Mouse (Mus musculus) hindbrain, embryonic 11.5 days (tissue): ENCODE measurements at regions not wholly inside any gene's neighbourhood (a gene's known extent, or its start where the extent isn't known, plus 50 kb on each side); places are given as distances from the start of the nearest gene placed in this dataset.

Experiments
- ATAC-seq: fragments of 200-750 bp; cut with Nextera tagmentation; 2 replicates; pipeline ENCODE4 v1.8.0; 2017; ENCODE audit warnings: mild to moderate bottlenecking, moderate TSS enrichment, moderate library complexity; ENCODE audit not compliant: low FRiP score
- DNase-seq: peaks from one replicate; pipeline ENCODE4 v3.0.0-alpha.2; 2015; ENCODE audit warnings: low spot score
- H3K27ac ChIP-seq: fragments of 300-500 bp; sonication (generic); 2 replicates; pipeline ENCODE4 v1.5.1; 2014; ENCODE audit warnings: mild to moderate bottlenecking, low read depth, low read length
- H3K27me3 ChIP-seq: fragments of 300-500 bp; sonication (generic); 2 replicates; pipeline ENCODE4 v1.6.1; 2014; ENCODE audit warnings: mild to moderate bottlenecking, low read length, moderate library complexity, mixed read lengths; ENCODE audit not compliant: control insufficient read depth, insufficient read depth
- H3K36me3 ChIP-seq: fragments of 300-500 bp; sonication (generic); 2 replicates; pipeline ENCODE4 v1.6.1; 2014; ENCODE audit warnings: mild to moderate bottlenecking, low read length, moderate library complexity, mixed read lengths; ENCODE audit not compliant: control insufficient read depth, insufficient read depth
- H3K4me1 ChIP-seq: fragments of 300-500 bp; sonication (generic); replicated peaks from 2 replicates; pipeline ENCODE4 v1.6.1; 2014; ENCODE audit warnings: low read length, mixed read lengths; ENCODE audit not compliant: control insufficient read depth, insufficient read depth
- H3K4me2 ChIP-seq: fragments of 300-500 bp; sonication (generic); replicated peaks from 2 replicates; pipeline ENCODE4 v1.6.1; 2014; ENCODE audit warnings: mild to moderate bottlenecking, low read depth, low read length
- H3K4me3 ChIP-seq: fragments of 300-500 bp; sonication (generic); 2 replicates; pipeline ENCODE4 v1.5.1; 2014; ENCODE audit warnings: low read depth, low read length
- H3K9ac ChIP-seq: fragments of 300-500 bp; sonication (generic); 2 replicates; pipeline ENCODE4 v1.6.1; 2014; ENCODE audit warnings: low read depth, low read length
- H3K9me3 ChIP-seq: fragments of 300-500 bp; sonication (generic); 2 replicates; pipeline ENCODE4 v1.6.1; 2016; ENCODE audit warnings: low read length; ENCODE audit not compliant: control insufficient read depth
- WGBS: fragments of 180-500 bp; shearing (Covaris S2); extraction: QIAGEN DNeasy Blood & Tissue Kit; methylation state at CpG from one replicate; pipeline ENCODE4 v1.1.7; 2014; 5-methylcytosine and 5-hydroxymethylcytosine counted together

DNA sequence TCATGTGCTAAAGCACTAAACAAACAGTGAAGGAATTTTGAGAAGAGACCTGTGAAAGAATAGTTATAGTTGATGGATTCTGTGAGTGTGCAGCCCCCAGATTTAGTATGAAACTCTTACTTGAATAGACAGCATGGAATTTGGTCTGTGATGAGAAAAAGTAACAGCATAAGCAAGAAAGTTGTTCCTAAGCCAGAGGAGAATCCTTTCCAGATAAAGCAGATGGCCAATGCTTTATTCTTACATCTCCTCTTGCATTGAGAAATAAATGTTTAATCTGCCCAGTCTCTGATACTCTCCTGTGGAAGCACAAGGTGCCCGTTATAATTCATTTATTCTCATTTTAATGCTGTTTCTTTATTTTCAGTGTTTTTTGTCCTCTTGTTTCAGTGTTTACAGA is 263.5 kb downstream of the Tecrl start:
- H3K9ac ChIP-seq, result no peak overlapping the region
- no peaks in the 10 kb centered on the region for H3K9me3 ChIP-seq
- no peak overlapping the region for H3K27ac ChIP-seq
- 89% methylated on average over 1 of the region's 1 CpGs for WGBS
- DNase-seq, result no peak
- H3K4me1 ChIP-seq, result no peaks in the 10 kb centered on the region
- no peak for ATAC-seq
- H3K4me2 ChIP-seq, result no peak overlapping the region
- no peak overlapping the region for H3K4me3 ChIP-seq
- no peaks in the 10 kb centered on the region for H3K36me3 ChIP-seq
- H3K27me3 ChIP-seq, result no peaks in the 10 kb centered on the region

DNA sequence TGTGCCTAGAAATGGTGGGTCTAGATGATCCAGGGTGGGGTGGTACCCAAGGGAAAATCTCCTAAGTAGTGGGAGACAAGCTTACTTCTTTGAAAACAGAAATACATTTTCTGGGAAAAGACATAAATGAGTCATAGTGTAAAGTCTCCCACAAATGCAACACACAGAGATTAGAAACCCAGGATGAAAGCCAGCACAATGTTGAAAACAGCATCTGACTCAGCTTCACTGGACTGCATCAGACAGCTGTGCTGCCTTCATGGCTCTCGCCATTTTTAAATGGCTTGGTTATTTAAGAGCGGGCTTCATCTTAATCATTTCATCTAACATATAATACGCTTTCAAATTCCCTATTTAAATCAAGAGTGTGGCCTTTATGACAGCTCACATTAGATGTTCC is 300.2 kb downstream of the Tecrl start:
- no peak overlapping the region for H3K4me3 ChIP-seq
- H3K9me3 ChIP-seq, result no peaks in the 10 kb centered on the region
- H3K9ac ChIP-seq, result no peak overlapping the region
- H3K4me1 ChIP-seq, result no peaks in the 10 kb centered on the region
- H3K36me3 ChIP-seq, result no peaks in the 10 kb centered on the region
- H3K27me3 ChIP-seq, result no peaks in the 10 kb centered on the region
- H3K4me2 ChIP-seq, result no peak overlapping the region
- ATAC-seq (no peak), DNase-seq (no peak)
- WGBS, result 91% methylated on average over 3 of the region's 3 CpGs
- no peak overlapping the region for H3K27ac ChIP-seq

DNA sequence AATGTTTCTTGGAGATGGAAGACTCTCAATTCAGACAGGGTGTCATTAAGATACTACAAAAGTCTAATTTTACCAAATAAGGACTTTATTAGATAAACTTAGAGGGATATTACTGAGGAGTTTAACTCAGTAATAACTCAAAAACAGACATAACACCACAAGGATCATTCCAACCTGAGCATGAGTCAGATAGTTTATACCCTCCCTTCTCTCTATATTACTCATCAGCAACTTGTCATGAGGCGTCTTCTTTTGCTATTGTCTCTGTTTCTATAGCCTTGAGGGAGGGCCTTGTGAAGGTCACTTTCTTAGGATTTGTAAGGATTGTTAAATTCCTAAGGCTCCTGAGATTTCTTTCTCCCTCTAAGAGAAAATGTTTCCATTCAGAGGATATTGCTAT is 307.8 kb downstream of the Tecrl start:
- DNase-seq, result no peak
- Histone ChIP-seq H3K4me2 (no peak overlapping the region), H3K27ac (no peak overlapping the region), H3K4me1 (no peaks in the 10 kb centered on the region), H3K36me3 (no peaks in the 10 kb centered on the region), H3K9ac (no peak overlapping the region), H3K4me3 (no peak overlapping the region), H3K9me3 (no peaks in the 10 kb centered on the region), H3K27me3 (no peaks in the 10 kb centered on the region)
- WGBS, result 94% methylated on average over 1 of the region's 1 CpGs
- no peak for ATAC-seq

DNA sequence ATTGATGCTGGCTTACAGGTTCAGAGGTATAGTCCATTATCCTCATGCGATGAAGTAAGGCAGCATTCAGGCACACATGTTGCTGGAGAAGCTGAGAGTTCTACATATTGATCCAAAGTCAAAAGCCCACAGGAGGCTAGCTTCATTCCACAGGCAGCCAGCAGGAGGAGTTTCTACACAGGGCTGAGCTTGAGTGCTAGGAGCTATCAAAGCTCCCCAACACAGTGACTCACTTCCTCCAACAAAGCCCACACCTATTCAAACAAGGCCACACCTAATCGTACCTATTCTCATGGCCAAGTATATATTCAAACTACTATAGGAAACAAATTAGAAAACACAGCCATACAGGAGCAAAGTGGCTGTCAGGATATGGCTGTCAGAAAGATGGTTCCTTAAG is 325.3 kb downstream of the Tecrl start:
- no peak overlapping the region for H3K4me3 ChIP-seq
- no peak overlapping the region for H3K9ac ChIP-seq
- no peaks in the 10 kb centered on the region for H3K27me3 ChIP-seq
- no peak overlapping the region for H3K27ac ChIP-seq
- H3K9me3 ChIP-seq, result no peaks in the 10 kb centered on the region
- H3K36me3 ChIP-seq, result no peaks in the 10 kb centered on the region
- no peak overlapping the region for H3K4me2 ChIP-seq
- ATAC-seq (no peak), DNase-seq (no peak)
- H3K4me1 ChIP-seq, result no peaks in the 10 kb centered on the region
- 92% methylated on average over 2 of the region's 2 CpGs for WGBS

DNA sequence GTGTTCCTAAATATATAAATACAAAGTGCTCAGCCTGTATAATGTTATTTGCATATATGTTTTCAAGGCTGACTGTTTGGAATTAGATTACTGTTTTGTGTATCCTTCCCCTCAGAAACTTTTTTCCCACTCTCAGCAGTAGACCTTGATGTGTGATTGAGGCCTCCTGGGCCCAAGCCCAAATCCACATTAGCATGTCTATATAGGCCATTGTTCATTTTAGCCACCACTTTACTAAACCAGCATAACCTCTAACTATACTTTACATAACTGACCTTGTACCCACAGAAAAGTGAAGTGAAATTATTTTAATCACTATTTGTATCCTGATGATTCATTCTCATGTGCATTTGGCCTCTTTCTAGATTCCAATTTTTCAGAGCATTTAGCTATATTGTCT is 349.0 kb downstream of the Tecrl start:
- DNase-seq (no peak), ATAC-seq (no peak)
- Histone ChIP-seq H3K4me1 (no peaks in the 10 kb centered on the region), H3K9me3 (no peaks in the 10 kb centered on the region), H3K9ac (no peak overlapping the region), H3K36me3 (no peaks in the 10 kb centered on the region), H3K4me3 (no peak overlapping the region), H3K27ac (no peak overlapping the region), H3K27me3 (no peaks in the 10 kb centered on the region), H3K4me2 (no peak overlapping the region)

- DNase-seq (no peak), ATAC-seq (no peak)
- H3K4me2 ChIP-seq, result no peak overlapping the region
- no peaks in the 10 kb centered on the region for H3K36me3 ChIP-seq
- no peak overlapping the region for H3K27ac ChIP-seq
- H3K27me3 ChIP-seq, result no peaks in the 10 kb centered on the region
- H3K4me3 ChIP-seq, result no peak overlapping the region
- WGBS, result 83% methylated on average over 5 of the region's 5 CpGs
- H3K9ac ChIP-seq, result no peak overlapping the region
- no peaks in the 10 kb centered on the region for H3K9me3 ChIP-seq
- no peaks in the 10 kb centered on the region for H3K4me1 ChIP-seq
Measured at GRCm38 (mm10) chr5:82989056-82989455, 365.9 kb downstream of the Tecrl start.

DNA sequence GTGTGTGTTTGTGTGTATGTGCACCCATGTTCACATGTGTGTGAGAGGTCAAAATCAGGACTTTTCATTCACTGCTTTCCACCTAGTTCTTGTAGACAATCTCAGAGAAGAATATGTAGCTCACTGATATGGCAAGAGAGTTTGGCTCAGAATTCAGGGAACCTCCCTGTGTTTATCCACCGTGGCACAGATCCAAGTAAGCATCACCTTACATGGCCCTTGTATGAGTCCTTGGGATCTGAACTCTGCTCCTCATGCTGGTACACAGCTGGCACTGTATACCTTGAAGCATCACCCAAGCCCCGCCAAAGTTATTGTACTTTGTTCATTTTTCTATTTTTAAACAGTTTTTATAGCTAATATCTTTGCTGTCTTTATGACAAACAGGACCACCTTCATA is 385.7 kb downstream of the Tecrl start:
- no peaks in the 10 kb centered on the region for H3K9me3 ChIP-seq
- no peak overlapping the region for H3K27ac ChIP-seq
- no peak for ATAC-seq
- no peaks in the 10 kb centered on the region for H3K27me3 ChIP-seq
- 89% methylated on average over 2 of the region's 2 CpGs for WGBS
- no peaks in the 10 kb centered on the region for H3K4me1 ChIP-seq
- no peak overlapping the region for H3K9ac ChIP-seq
- H3K4me3 ChIP-seq, result no peak overlapping the region
- H3K36me3 ChIP-seq, result no peaks in the 10 kb centered on the region
- DNase-seq, result no peak
- no peak overlapping the region for H3K4me2 ChIP-seq

GRCm38 (mm10) chr5:82966824-82967223 is 388.2 kb downstream of the Tecrl start:
- WGBS, result 70% methylated on average over 3 of the region's 3 CpGs
- no peaks in the 10 kb centered on the region for H3K9me3 ChIP-seq
- DNase-seq (no peak), ATAC-seq (peak; percentile 48; the same call in 1 of the 2 replicates)
- no peaks in the 10 kb centered on the region for H3K36me3 ChIP-seq
- H3K4me3 ChIP-seq, result no peak overlapping the region
- no peaks in the 10 kb centered on the region for H3K27me3 ChIP-seq
- no peak overlapping the region for H3K9ac ChIP-seq
- H3K4me1 ChIP-seq, result no peaks in the 10 kb centered on the region
- no peak overlapping the region for H3K4me2 ChIP-seq
- no peak overlapping the region for H3K27ac ChIP-seq

DNA sequence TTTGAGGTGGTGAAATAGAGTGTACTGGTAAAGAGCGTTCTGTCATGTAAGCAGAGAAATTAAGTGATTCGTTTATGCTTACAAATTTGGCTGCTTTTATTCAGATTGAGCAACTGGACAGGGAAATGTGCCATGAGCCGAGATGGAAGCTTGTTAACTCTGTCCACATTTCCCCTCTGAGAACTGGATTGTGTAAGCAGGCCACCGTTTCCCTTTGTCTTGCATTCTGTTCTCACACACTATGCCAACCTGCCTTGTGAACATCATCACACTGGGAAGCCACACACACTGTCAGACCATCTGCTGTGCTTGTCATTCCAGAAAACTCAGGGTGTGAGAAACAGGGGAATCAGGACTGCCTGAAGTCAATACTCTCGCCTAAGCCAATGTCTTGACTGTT is 388.8 kb downstream of the Tecrl start:
- H3K27me3 ChIP-seq, result no peaks in the 10 kb centered on the region
- 55% methylated on average over 5 of the region's 5 CpGs for WGBS
- no peak overlapping the region for H3K4me3 ChIP-seq
- no peaks in the 10 kb centered on the region for H3K9me3 ChIP-seq
- H3K4me1 ChIP-seq, result no peaks in the 10 kb centered on the region
- no peak overlapping the region for H3K4me2 ChIP-seq
- H3K27ac ChIP-seq, result no peak overlapping the region
- DNase-seq (peak; percentile 13), ATAC-seq (peak; percentile 62)
- H3K9ac ChIP-seq, result no peak overlapping the region
- no peaks in the 10 kb centered on the region for H3K36me3 ChIP-seq
